Mouse (Mus musculus): Measurements from ENCODE around the gene Gm14296.
"Not testable (repeated sequence)": the region's sequence is repeated elsewhere in the genome, so short reads cannot be mapped to it uniquely, and the experiment has no call there.

Gm14296 gene

DNA sequence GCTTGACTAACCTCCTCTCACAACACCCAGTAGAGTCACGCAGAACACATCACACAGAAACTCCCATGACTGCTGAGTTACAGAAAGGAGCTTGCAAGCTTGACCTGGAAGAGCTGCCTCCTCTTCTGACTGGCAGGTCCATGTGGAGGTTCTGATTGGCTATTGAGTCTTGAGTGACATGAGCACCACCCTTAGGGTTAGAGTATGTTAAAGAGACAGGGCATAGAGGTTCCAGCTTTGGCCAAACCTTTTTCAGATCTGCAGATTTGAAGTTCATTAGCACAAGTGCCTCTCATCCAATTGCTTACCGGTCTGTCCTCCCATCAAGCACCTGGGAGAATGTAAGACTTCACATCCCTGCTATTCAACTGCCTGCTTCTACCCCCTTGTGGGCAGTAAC lies at the start of gene Gm14296:
Gene Gm14296, minus strand, starts transcription at position 101 of the 400 bp plus-strand sequence.
- DNase-seq, result not testable (repeated sequence)

GRCm38 (mm10) chr2:176905464-176905863 lies 22.1 kb downstream of the Gm14296 start:
- not testable (repeated sequence) for DNase-seq
